Mouse (Mus musculus): ENCODE measurements at regions not wholly inside any gene's neighbourhood (a gene's known extent, or its start where the extent isn't known, plus 50 kb on each side); places are given as distances from the start of the nearest gene placed in this dataset.

DNA sequence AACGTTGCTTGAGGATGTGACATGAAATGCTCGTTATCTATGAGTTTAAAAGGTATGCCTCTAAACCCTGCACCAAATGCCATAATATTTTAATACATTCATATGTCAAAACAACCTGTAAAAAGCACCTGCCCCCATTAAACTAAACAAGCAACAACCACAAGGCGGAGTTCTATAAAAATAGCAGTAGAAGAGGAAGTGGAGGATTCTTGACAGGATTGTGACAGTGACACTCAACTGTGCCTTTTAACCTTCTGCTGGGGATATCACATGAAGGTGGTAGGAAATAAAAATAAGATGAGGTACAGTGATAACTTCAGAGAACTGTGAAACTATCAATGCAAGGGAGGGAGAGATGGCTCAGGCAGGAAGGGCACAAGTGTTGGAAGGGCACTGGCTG, 58.6 kb upstream of the Dbx2 start:
- no peak for DNase-seq (ENCODE audit: low read depth, low spot score)

DNA sequence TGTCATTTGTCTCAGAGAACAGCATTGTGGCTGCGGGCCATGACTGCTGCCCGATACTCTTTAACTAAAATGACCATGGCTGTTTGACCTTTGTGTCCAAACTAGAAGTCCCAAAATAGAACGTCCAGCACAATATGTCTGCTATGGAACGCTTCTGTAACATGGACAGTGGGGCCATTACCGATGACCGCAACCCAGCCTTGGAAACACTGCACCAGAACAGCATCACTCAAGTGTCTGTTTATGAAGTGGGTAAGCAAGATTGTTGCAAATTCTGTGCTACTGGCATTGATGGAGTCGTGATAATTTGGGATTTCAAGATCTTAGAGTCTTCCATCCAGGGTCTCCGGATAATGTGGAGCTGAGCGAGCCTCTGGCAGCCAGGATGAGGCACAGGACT, 60.2 kb upstream of the Dbx2 start:
- no peak for DNase-seq (ENCODE audit: low read depth, low spot score)

DNA sequence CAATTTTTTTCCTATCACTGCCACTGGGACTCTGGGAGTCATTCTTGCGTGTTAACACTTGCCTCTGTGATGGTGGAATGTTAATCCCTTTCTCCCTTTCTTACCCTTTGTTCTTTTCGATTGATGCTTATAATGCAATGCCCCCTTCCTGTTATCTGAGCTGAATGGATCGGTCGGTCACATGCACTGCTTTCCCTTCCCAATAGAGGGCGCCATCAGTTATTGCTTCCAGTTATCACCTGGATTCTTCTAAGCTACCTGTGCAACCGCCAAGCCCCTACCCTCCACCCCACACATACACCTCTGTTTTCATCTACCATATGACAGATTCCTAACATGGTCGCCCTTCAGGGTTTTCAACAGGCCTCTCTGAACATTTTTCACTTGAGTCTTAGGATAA, 66.9 kb upstream of the Ano6 start:
- peak; percentile 59 for DNase-seq (ENCODE audit: low read depth, low spot score)

DNA sequence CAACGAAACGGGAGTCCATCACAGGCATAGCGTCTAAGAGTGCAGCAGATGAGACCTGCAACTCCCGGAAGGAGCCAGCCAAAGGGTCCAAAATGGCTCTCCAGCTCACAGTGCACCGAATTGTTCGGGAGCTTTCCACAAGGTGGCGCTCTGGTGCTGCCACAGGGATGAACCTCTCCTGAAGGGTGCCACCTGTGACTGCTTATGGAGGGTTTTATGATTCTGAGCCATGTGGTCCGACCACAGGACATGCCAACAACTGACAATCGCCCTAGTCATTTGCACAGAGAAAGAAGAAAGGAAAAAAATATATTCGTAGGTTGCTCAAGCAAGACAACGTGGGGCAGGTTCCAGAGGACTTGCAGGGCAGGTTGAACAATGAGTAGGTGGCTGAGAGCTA, 64.8 kb upstream of the Ano6 start:
- peak; percentile 82 for DNase-seq (ENCODE audit: low read depth, low spot score)

DNA sequence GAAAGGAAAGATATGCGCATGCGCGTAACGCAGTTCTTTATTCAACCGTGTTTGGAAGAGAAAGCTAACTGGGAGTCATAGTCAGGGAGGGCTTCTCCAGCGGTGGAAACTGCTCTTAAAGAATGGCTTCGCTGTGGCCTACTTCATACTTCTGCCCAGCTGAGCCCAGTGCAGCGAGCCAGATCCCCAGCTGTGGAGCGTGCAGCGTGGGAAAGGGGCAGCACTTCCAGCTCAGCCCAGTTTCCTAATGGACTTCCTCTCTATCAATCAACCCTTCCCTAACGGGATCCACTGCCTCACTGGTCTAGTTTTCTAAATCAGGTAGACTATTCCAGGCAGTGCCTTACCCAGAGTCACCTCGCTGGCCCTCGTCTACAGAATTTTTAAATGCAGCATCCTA, 64.1 kb upstream of the Ano6 start:
- DNase-seq (ENCODE audit: low read depth, low spot score) = no peak

DNA sequence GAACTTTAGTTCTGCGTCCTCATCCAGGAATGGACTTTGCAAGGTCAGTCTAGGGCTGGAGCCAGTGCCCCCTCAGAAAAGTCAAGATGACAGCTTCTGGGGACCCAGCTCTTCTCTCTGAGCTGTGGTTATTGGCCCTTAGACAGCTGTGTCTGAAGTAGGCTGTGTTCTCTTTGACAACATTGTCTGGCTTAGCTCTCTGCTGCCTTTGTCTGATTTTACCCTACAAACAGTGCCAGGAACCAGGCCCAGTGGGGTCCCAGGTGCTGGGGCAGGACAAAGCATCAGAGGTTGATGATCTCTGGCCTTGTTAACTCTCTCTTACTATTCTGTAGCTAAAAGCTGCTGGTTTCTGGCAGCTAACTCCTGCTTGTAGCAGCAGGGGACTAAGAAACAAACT, 54.9 kb upstream of the Ano6 start:
- DNase-seq (ENCODE audit: low read depth, low spot score) = no peak

Measured in ES-CJ7 (cell line).